Mouse (Mus musculus) brain, embryonic 14.5 days (tissue): ENCODE data around the gene Zfp3. TPM values are rescaled to one million over a fixed set of nuclear protein-coding genes. Genes with fewer than 3 reads are reported as not detected.
A peak's percentile ranks its signal among the peaks of the same experiment; 100 is the strongest.
"Not testable (repeated sequence)": the region's sequence is repeated elsewhere in the genome, so short reads cannot be mapped to it uniquely, and the experiment has no call there.

Source experiments
- DNase-seq: peaks from one replicate; pipeline ENCODE4 v3.0.0-alpha.2; 2011; ENCODE audit warnings: low read depth
- CTCF ChIP-seq: fragments of 200-500 bp; IDR thresholded peaks from 2 replicates; pipeline ENCODE4 v1.5.1; 2012; ENCODE audit warnings: inconsistent platforms, mild to moderate bottlenecking, moderate library complexity, borderline replicate concordance; ENCODE audit not compliant: insufficient read depth, insufficient read length; ENCODE audit errors: extremely low read depth
- POLR2A ChIP-seq: fragments of 200-500 bp; IDR thresholded peaks from 2 replicates; pipeline ENCODE4 v1.6.1; 2012; ENCODE audit warnings: mild to moderate bottlenecking, inconsistent platforms, borderline replicate concordance; ENCODE audit not compliant: poor library complexity, insufficient read depth, insufficient read length, severe bottlenecking; ENCODE audit errors: extremely low read depth
- polyA plus RNA-seq: library from polyadenylated mRNA; depleted of rRNA; stranded (reverse); fragments of >200 nt; gene quantifications from 2 replicates; pipeline ENCODE4 v1.2.3, GENCODE M21; 2012

Gene Zfp3
- polyA plus RNA-seq, 1 experiment, result 7.7 TPM

GRCm38 (mm10) chr11:70737749-70738148 lies 26.3 kb upstream of the Zfp3 start:
- no peak for TF ChIP-seq CTCF
- TF ChIP-seq POLR2A, result no peak
- no peak for DNase-seq

GRCm38 (mm10) chr11:70741603-70742002 lies 22.4 kb upstream of the Zfp3 start:
- DNase-seq, result no peak
- TF ChIP-seq CTCF (no peak), POLR2A (no peak)

GRCm38 (mm10) chr11:70742117-70742516 lies 21.9 kb upstream of the Zfp3 start:
- no peak for DNase-seq
- no peak for TF ChIP-seq POLR2A
- no peak for TF ChIP-seq CTCF

- peak; percentile 33 for DNase-seq
- TF ChIP-seq CTCF (no peak), POLR2A (no peak)
These were observed 21.2 kb upstream of the Zfp3 start for GRCm38 (mm10) chr11:70742581-70743459.

GRCm38 (mm10) chr11:70745636-70746035 lies 18.4 kb upstream of the Zfp3 start:
- TF ChIP-seq CTCF (no peak), POLR2A (no peak)
- no peak for DNase-seq

GRCm38 (mm10) chr11:70747876-70748545 lies 16.0 kb upstream of the Zfp3 start:
- no peak for DNase-seq
- no peak for TF ChIP-seq CTCF
- TF ChIP-seq POLR2A, result no peak

- no peak for DNase-seq
- TF ChIP-seq CTCF (no peak), POLR2A (no peak)
These were observed 11.5 kb upstream of the Zfp3 start for GRCm38 (mm10) chr11:70752337-70753017.

- no peak for DNase-seq
- TF ChIP-seq CTCF (no peak), POLR2A (no peak)
These were observed 10.9 kb upstream of the Zfp3 start for GRCm38 (mm10) chr11:70753146-70753545.

- no peak for DNase-seq
- TF ChIP-seq POLR2A (no peak), CTCF (no peak)
These were observed 9.5 kb upstream of the Zfp3 start for GRCm38 (mm10) chr11:70754476-70754875.

GRCm38 (mm10) chr11:70754958-70755357 lies 9.1 kb upstream of the Zfp3 start:
- TF ChIP-seq POLR2A (no peak), CTCF (no peak)
- no peak for DNase-seq

- peak; percentile 84 for DNase-seq
- TF ChIP-seq POLR2A, result no peak
- TF ChIP-seq CTCF, result peak; percentile 95
These were observed 8.4 kb upstream of the Zfp3 start for GRCm38 (mm10) chr11:70755645-70756044.

- not testable (repeated sequence) for DNase-seq
These were observed 3.6 kb upstream of the Zfp3 start for GRCm38 (mm10) chr11:70760446-70760845.
